Mouse (Mus musculus) large intestine, adult 2 months (tissue): Measurements from ENCODE around the gene Hps5. TPM values are rescaled to one million over a fixed set of nuclear protein-coding genes. Genes with fewer than 3 reads are reported as not detected.
"Not testable (repeated sequence)": the region's sequence is repeated elsewhere in the genome, so short reads cannot be mapped to it uniquely, and the experiment has no call there.

Experiments
- DNase-seq: peaks from one replicate; pipeline ENCODE4 v3.0.0-alpha.2; 2012; ENCODE audit warnings: low read depth, low spot score
- WGBS: fragments of 180-500 bp; shearing (Covaris S2); methylation state at CpG from one replicate; pipeline ENCODE4 v1.1.7; 2018; 5-methylcytosine and 5-hydroxymethylcytosine counted together
- polyA plus RNA-seq: library from polyadenylated mRNA; depleted of rRNA; stranded (reverse); fragments of >200 nt; gene quantifications from 2 replicates; pipeline ENCODE4 v1.2.3, GENCODE M21; 2012

Hps5 gene
- polyA plus RNA-seq, 1 experiment: 27.6 TPM

- WGBS: 56% methylated on average over 13 of the region's 13 CpGs
- DNase-seq: no peak
Observed at GRCm38 (mm10) chr7:46830799-46831590, 35.1 kb upstream of the Hps5 start.

GRCm38 (mm10) chr7:46829911-46830310 lies 34.0 kb upstream of the Hps5 start:
- DNase-seq: no peak
- 77% methylated on average over 12 of the region's 12 CpGs for WGBS

GRCm38 (mm10) chr7:46827803-46828184 lies 31.9 kb upstream of the Hps5 start:
- 70% methylated on average over 2 of the region's 2 CpGs for WGBS
- no peak for DNase-seq

GRCm38 (mm10) chr7:46827046-46827802 lies 31.4 kb upstream of the Hps5 start:
- no peak for DNase-seq
- WGBS: 27% methylated on average over 20 of the region's 20 CpGs

GRCm38 (mm10) chr7:46820876-46821632 lies 25.2 kb upstream of the Hps5 start:
- WGBS: 40% methylated on average over 15 of the region's 15 CpGs
- DNase-seq: not testable (repeated sequence)

GRCm38 (mm10) chr7:46814012-46814411 lies 18.1 kb upstream of the Hps5 start:
- 93% methylated on average over 4 of the region's 4 CpGs for WGBS

GRCm38 (mm10) chr7:46810325-46810724 lies 14.5 kb upstream of the Hps5 start:
- WGBS: 83% methylated on average over 6 of the region's 6 CpGs
- no peak for DNase-seq

More at GRCm38 (mm10) chr7:46814012-46814411, 18.1 kb upstream of the Hps5 start:
- no peak for DNase-seq

GRCm38 (mm10) chr7:46796779-46797178 lies 915 bp upstream of the Hps5 start:
- WGBS: 28% methylated on average over 6 of the region's 6 CpGs
- no peak for DNase-seq

GRCm38 (mm10) chr7:46796206-46796679 lies 379 bp upstream of the Hps5 start:
- DNase-seq: peak; percentile 28
- WGBS: under 1% methylated on average over 31 of the region's 31 CpGs

- DNase-seq: peak; percentile 39
- WGBS: 41% methylated on average over 4 of the region's 4 CpGs
Observed at GRCm38 (mm10) chr7:46793871-46794270, 2.0 kb downstream of the Hps5 start.

- DNase-seq: no peak
- WGBS: 77% methylated on average over 5 of the region's 5 CpGs
Observed at GRCm38 (mm10) chr7:46789177-46789849, 6.6 kb downstream of the Hps5 start.

- 51% methylated on average over 4 of the region's 4 CpGs for WGBS
- DNase-seq: peak; percentile 66
Observed at GRCm38 (mm10) chr7:46770706-46771105, 25.2 kb downstream of the Hps5 start.

- no peak for DNase-seq
- 95% methylated on average over 7 of the region's 7 CpGs for WGBS
Observed at GRCm38 (mm10) chr7:46768451-46768850, 27.4 kb downstream of the Hps5 start.

- DNase-seq: no peak
Observed at GRCm38 (mm10) chr7:46767371-46767770, 28.5 kb downstream of the Hps5 start.

- WGBS: 97% methylated on average over 8 of the region's 8 CpGs
- no peak for DNase-seq
Observed at GRCm38 (mm10) chr7:46764672-46765071, 31.2 kb downstream of the Hps5 start.

GRCm38 (mm10) chr7:46762601-46763000 lies 33.3 kb downstream of the Hps5 start:
- no peak for DNase-seq
- 88% methylated on average over 5 of the region's 5 CpGs for WGBS

- no peak for DNase-seq
- WGBS: 65% methylated on average over 11 of the region's 11 CpGs
Observed at GRCm38 (mm10) chr7:46761049-46761795, 34.6 kb downstream of the Hps5 start.

GRCm38 (mm10) chr7:46751490-46751889 lies 44.4 kb downstream of the Hps5 start, which contains the start of gene Saa2:
Gene Saa2 (plus strand): TSS chr7:46751790.
- 56% methylated on average over 3 of the region's 3 CpGs for WGBS
- DNase-seq: no peak

GRCm38 (mm10) chr7:46748459-46748858 lies 47.4 kb downstream of the Hps5 start:
- no peak for DNase-seq
- 68% methylated on average over 3 of the region's 3 CpGs for WGBS
